In genomic region chr3:148854306-148854910, GRCm38 (mm10) we compare ENCODE assay signal across 14 mouse cellular contexts.
DNase-seq lines count a peak whose midpoint lies in the region; ATAC-seq lines count a peak whose summit lies in the region.
"Had no signal": no experiment of that assay in that cellular context is flagged by ENCODE, and none has a peak within 500 bp of the region (broad histone marks: within the 10 kb centered on the region; RNA-seq: fewer than 3 reads in every experiment).

No protein-coding gene starts in this region.

- H3K4me1 ChIP-seq in embryonic facial prominence, embryonic 11.5 days (ENCODE audit: control insufficient read depth, insufficient read depth, low read length) = no peaks in the 10 kb centered on the region
- peaks cover 26% of the 10 kb centered on the region for H3K4me1 ChIP-seq in embryonic facial prominence, embryonic 10.5 days
- H3K4me1 ChIP-seq in forebrain, embryonic 10.5 days = peaks cover 38% of the 10 kb centered on the region
- peaks cover 26% of the 10 kb centered on the region for H3K4me1 ChIP-seq in hindbrain, embryonic 15.5 days (replicated peaks)
- peaks cover 18% of the 10 kb centered on the region; the same call in 1 of the 2 replicates for H3K4me1 ChIP-seq in neural tube, embryonic 11.5 days (ENCODE audit: control insufficient read depth, insufficient read depth, low read length)
- H3K4me1 ChIP-seq: stomach, embryonic 15.5 days had no signal

- peaks cover 5% of the 10 kb centered on the region for H3K36me3 ChIP-seq in embryonic facial prominence, embryonic 11.5 days (replicated peaks; ENCODE audit: control insufficient read depth, insufficient read depth, low read depth, low read length)
- H3K36me3 ChIP-seq in embryonic facial prominence, embryonic 10.5 days (replicated peaks) = peaks cover 79% of the 10 kb centered on the region
- peaks cover 78% of the 10 kb centered on the region for H3K36me3 ChIP-seq in forebrain, embryonic 10.5 days (replicated peaks)
- peaks cover 21% of the 10 kb centered on the region for H3K36me3 ChIP-seq in hindbrain, embryonic 15.5 days
- peaks cover 5% of the 10 kb centered on the region for H3K36me3 ChIP-seq in neural tube, embryonic 11.5 days (ENCODE audit: control insufficient read depth, insufficient read depth, low read length)

- H3K27me3 ChIP-seq in embryonic facial prominence, embryonic 11.5 days (ENCODE audit: control insufficient read depth, insufficient read depth, low read length) = no peaks in the 10 kb centered on the region
- H3K27me3 ChIP-seq in embryonic facial prominence, embryonic 10.5 days (replicated peaks; ENCODE audit: low read depth, poor library complexity, severe bottlenecking) = no peaks in the 10 kb centered on the region
- no peaks in the 10 kb centered on the region for H3K27me3 ChIP-seq in forebrain, embryonic 10.5 days (ENCODE audit: poor library complexity, severe bottlenecking)
- no peaks in the 10 kb centered on the region for H3K27me3 ChIP-seq in hindbrain, embryonic 15.5 days
- H3K27me3 ChIP-seq in neural tube, embryonic 11.5 days (ENCODE audit: control insufficient read depth, insufficient read depth, low read length) = no peaks in the 10 kb centered on the region
- H3K27me3 ChIP-seq: intestine, embryonic 15.5 days; limb, embryonic 12.5 days; stomach, embryonic 15.5 days had no signal

- H3K27ac ChIP-seq in embryonic facial prominence, embryonic 11.5 days (replicated peaks; ENCODE audit: low read depth, low read length) = no peak overlapping the region
- no peak overlapping the region for H3K27ac ChIP-seq in embryonic facial prominence, embryonic 10.5 days (replicated peaks)
- no peak overlapping the region for H3K27ac ChIP-seq in forebrain, embryonic 10.5 days
- H3K27ac ChIP-seq in hindbrain, embryonic 15.5 days (replicated peaks) = no peak overlapping the region
- no peak overlapping the region for H3K27ac ChIP-seq in neural tube, embryonic 11.5 days (ENCODE audit: low read depth, low read length)
- H3K27ac ChIP-seq: heart, adult 2 months; intestine, embryonic 15.5 days; limb, embryonic 12.5 days; stomach, embryonic 15.5 days had no signal

- intact Hi-C loops in gastrocnemius, postnatal 36 days (cut with DNase I) = no loop called here

- no peak overlapping the region for H3K4me2 ChIP-seq in embryonic facial prominence, embryonic 11.5 days (ENCODE audit: low read depth, low read length)
- peak overlapping the region; percentile 52 for H3K4me2 ChIP-seq in hindbrain, embryonic 15.5 days
- peak overlapping the region; percentile 32 for H3K4me2 ChIP-seq in neural tube, embryonic 11.5 days (ENCODE audit: low read depth)
- H3K4me2 ChIP-seq: intestine, embryonic 15.5 days; limb, embryonic 12.5 days; lung, embryonic 14.5 days; stomach, embryonic 15.5 days had no signal

- peak; percentile 6 for DNase-seq in embryonic facial prominence, embryonic 11.5 days (ENCODE audit: low spot score)
- DNase-seq in embryonic facial prominence, embryonic 10.5 days (ENCODE audit: low spot score) = no peak
- no peak for DNase-seq in forebrain, embryonic 10.5 days (ENCODE audit: extremely low spot score, low spot score)
- DNase-seq in neural tube, embryonic 11.5 days (ENCODE audit: low spot score) = peak; percentile 44
- DNase-seq in ovary, postnatal 14 days (ENCODE audit: low spot score) = no peak
- DNase-seq in adrenal gland, postnatal 14 days = no peak
- DNase-seq in gastrocnemius, postnatal 36 days = no peak
- DNase-seq: cerebellum, adult 9-11 months; heart, adult 2 months; lung, embryonic 14.5 days had no signal

- no peak overlapping the region for H3K4me3 ChIP-seq in embryonic facial prominence, embryonic 11.5 days (ENCODE audit: low read depth, low read length)
- no peak overlapping the region for H3K4me3 ChIP-seq in embryonic facial prominence, embryonic 10.5 days
- H3K4me3 ChIP-seq in forebrain, embryonic 10.5 days = peak overlapping the region; percentile 20; the same call in 1 of the 2 replicates
- peak overlapping the region; percentile 24 for H3K4me3 ChIP-seq in hindbrain, embryonic 15.5 days
- no peak overlapping the region for H3K4me3 ChIP-seq in neural tube, embryonic 11.5 days (ENCODE audit: low read depth, low read length)
- H3K4me3 ChIP-seq: heart, adult 2 months; intestine, embryonic 15.5 days; limb, embryonic 12.5 days; stomach, embryonic 15.5 days had no signal

- H3K9me3 ChIP-seq in embryonic facial prominence, embryonic 11.5 days (replicated peaks; ENCODE audit: control insufficient read depth, low read length) = no peaks in the 10 kb centered on the region
- H3K9me3 ChIP-seq in embryonic facial prominence, embryonic 10.5 days = no peaks in the 10 kb centered on the region
- no peaks in the 10 kb centered on the region for H3K9me3 ChIP-seq in forebrain, embryonic 10.5 days
- no peaks in the 10 kb centered on the region for H3K9me3 ChIP-seq in hindbrain, embryonic 15.5 days
- H3K9me3 ChIP-seq in neural tube, embryonic 11.5 days (ENCODE audit: control insufficient read depth, low read length) = no peaks in the 10 kb centered on the region
- H3K9me3 ChIP-seq: intestine, embryonic 15.5 days; limb, embryonic 12.5 days; stomach, embryonic 15.5 days had no signal

- H3K9ac ChIP-seq in embryonic facial prominence, embryonic 11.5 days (replicated peaks; ENCODE audit: low read length) = no peak overlapping the region
- peak overlapping the region; percentile 33; the same call in 1 of the 2 replicates for H3K9ac ChIP-seq in hindbrain, embryonic 15.5 days
- H3K9ac ChIP-seq in neural tube, embryonic 11.5 days (ENCODE audit: low read length) = peak overlapping the region; percentile 38; the same call in 1 of the 2 replicates
- H3K9ac ChIP-seq: intestine, embryonic 15.5 days; limb, embryonic 12.5 days; lung, embryonic 14.5 days; stomach, embryonic 15.5 days had no signal

- ATAC-seq in embryonic facial prominence, embryonic 11.5 days (replicated peaks; ENCODE audit: insufficient number of reproducible peaks, low FRiP score, low TSS enrichment, low read depth) = 0 out of 2 replicates have a peak, but pooled peaks have one; percentile 41
- ATAC-seq in hindbrain, embryonic 15.5 days (ENCODE audit: low FRiP score, low read depth) = no peak; the same call in 1 of the 2 replicates
- peak; percentile 65 for ATAC-seq in neural tube, embryonic 11.5 days (ENCODE audit: insufficient read depth, low FRiP score, low TSS enrichment)
- ATAC-seq: intestine, embryonic 15.5 days had no signal

- 36% methylated on average over 12 of the region's 12 CpGs for WGBS in embryonic facial prominence, embryonic 11.5 days
- WGBS in embryonic facial prominence, embryonic 10.5 days = 41% methylated on average over 12 of the region's 12 CpGs
- WGBS in forebrain, embryonic 10.5 days = 21% methylated on average over 12 of the region's 12 CpGs
- 13% methylated on average over 12 of the region's 12 CpGs for WGBS in hindbrain, embryonic 15.5 days
- WGBS in neural tube, embryonic 11.5 days = 26% methylated on average over 12 of the region's 12 CpGs

Comparison
In these comparisons a context has a peak if more than half of its experiments do, and no peak if none do; other contexts are left out.
1. DNase-seq: peak in embryonic facial prominence, embryonic 11.5 days (single experiment) and neural tube, embryonic 11.5 days (single experiment); none in embryonic facial prominence, embryonic 10.5 days (single experiment), forebrain, embryonic 10.5 days (single experiment), ovary, postnatal 14 days (single experiment), adrenal gland, postnatal 14 days (single experiment) and gastrocnemius, postnatal 36 days (0 of 2).
2. H3K4me3 ChIP-seq: peak in forebrain, embryonic 10.5 days (single experiment) and hindbrain, embryonic 15.5 days (single experiment); none in embryonic facial prominence, embryonic 11.5 days (single experiment), embryonic facial prominence, embryonic 10.5 days (single experiment) and neural tube, embryonic 11.5 days (single experiment).